Mouse (Mus musculus): Measurements from ENCODE around the gene Nanos1.

The Nanos1 gene

DNA sequence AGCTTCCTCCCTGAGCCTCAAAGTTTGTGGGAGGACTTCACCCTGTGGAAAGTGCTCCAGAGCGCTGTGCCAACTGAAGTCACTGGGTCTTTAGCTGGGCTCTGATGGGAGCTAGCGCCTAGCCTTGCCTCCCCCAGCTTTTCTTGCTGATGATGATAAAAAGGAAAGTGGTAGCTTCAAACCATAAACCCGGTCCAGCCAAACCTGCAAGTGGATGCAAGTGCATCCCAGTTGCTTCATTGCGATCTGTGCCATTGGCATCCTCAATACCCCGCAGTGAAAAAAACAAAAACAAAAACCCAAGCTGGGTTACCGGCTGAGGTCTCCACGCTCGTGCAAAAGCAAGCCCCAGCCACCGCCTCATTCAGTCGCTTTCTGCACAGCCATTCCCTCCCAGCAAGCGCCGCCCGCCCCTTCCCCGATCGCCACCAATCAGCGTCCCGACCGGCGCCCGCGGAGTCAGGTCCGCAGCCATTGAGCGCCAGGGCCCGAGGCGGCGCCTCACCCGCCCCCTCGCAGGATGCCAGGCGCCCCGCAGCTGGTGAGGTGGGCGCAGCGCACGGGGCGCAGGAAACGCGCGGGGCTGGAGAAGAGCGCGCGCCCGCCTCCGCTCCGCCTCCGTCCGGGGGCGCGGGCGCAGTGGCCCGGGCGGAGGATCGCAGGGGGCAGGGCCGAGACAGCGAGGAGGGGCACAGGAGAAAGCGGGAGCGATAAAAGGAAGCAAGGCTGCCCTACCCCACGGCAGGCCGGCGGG lies at the start of gene Nanos1:
Gene Nanos1, plus strand, starts transcription at position 550 of the 754 bp plus-strand sequence.
- DNase-seq (ENCODE audit: low spot score): peak; percentile 90

DNA sequence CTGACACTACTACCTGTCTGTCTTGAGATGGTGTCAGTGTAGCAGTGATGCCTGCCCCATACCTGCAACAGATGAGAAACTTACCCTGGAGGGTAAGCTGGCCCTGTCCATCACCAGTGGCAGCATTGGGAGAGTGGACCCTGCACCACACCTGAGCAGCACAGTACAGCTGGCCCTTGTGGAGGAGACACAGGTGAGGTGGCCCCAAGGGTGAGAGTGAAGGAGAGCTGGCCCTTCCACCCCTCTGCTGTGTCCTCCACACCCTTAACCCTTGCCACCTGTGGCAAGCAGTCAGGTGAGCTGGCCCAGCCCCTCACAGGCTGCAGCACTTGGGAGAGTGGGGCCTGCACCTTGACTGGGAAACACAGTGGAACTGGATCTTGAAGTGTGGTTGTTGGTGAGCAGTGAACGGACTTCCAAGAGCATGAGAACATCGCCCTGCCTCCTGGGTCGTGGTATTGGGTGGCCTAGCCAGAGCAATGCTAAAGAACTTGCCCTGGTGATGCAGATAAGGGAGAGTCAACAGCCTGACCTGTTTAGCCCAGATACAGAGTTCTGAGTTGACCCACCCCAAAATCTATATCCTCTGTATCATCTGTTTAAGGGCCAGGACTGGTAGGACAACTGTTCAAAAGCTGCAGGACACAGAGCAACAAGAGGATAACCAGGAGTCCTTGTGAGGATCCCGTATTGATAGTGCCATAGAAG lies 46.4 kb upstream of the Nanos1 start:
- no peak for DNase-seq (ENCODE audit: low spot score)

DNA sequence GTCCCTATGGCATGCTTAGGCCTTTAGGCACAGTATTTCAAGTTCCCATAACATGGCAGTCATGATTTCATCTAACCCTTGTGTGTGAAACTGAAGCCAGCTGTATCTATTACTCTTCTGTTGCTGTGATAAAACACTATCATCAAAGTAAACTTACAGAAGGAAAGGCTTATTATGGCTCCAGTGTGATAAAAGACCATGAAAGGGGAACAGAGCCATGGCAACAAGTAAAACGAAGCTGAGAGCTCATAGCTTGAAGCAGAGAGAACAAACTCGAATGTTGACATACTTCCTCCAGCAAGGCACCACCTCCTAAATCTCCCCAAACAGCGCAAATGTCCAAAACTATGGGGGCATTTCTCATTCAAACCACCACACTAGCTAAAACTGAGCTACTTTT lies 45.6 kb upstream of the Nanos1 start:
- no peak for DNase-seq (ENCODE audit: low spot score)

DNA sequence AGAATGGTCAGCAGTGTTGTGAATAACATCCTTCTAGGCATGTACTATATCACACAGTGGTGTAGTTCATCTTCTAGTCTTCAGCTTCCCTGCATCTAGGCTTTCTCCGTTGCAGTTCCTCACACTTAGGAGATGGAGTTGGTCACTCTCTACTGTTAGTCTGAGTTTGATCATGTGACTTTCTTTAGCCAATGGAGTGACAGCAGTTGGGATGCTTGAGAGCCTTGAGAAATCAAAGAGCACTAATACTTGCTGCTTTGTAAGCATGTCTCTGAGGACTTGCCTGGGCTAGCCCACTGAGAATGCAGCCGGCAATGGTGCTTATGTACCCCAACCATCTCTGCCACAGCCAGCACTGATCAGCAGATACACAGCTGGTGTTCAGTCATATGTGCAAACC lies 43.2 kb upstream of the Nanos1 start:
- DNase-seq (ENCODE audit: low spot score): no peak

DNA sequence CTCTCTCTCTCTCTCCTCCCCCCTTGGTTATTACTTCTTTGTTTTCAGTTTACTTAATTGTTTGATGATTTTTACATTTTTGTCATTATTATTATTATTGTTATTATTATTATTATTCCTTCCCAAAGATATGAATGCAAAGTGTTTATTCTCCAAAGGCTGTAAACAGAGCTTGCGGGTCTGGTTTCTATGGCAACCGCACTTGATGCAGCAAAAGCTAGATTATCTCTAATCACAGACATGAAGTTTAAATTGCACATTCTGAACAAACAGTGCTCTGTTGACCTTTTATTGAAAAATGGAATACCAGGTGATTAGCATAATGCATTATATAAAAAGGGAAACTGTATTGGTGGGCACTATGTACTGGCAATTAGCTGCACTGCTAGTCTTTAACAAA lies 39.4 kb upstream of the Nanos1 start:
- no peak for DNase-seq (ENCODE audit: low spot score)

DNA sequence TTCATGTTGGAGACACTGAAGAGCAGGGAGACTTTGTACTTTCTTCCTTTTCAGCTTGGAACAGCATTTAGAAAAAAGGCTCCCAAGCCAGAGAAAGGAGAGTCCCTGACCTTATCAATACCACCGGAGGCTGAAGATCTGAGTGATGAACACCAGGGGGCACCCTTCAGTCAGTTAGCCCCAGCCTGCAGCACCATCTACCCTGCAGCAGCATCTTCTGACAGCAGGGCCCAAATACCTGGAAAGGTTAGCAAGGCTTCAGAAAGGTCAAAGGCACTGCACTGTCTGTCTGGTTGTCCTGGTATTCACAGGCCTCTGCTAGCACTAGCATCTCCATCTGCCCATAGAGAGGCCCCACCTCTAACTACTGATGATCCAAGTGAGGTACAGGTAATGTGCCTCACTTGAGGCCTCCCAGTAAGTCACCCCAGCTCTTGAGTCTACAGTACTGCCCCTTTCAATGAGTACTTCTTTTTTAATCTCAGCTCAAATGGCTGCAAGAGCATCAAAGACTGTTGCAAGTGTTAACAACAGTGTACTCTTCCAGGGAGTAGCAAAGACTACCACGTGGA lies 25.4 kb upstream of the Nanos1 start:
- peak; percentile 32 for DNase-seq (ENCODE audit: low spot score)

DNA sequence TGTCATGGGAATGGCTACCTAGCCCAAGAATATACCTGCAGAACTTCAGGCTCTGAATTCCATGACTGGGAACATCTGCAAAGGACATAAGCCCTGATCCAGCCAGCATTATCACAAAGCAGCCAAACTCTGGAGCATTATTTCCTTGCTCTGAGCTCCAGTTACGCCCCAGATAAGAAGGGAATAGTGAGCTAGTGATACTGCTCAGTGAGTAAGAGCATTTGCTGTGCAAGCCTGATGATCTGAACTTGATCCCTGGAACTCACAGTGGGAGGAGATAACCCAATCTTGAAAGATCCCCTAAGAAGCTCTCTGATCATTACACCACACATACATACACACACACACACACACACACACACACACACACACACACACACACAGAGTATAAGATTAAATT lies 24.5 kb upstream of the Nanos1 start:
- no peak for DNase-seq (ENCODE audit: low spot score)

DNA sequence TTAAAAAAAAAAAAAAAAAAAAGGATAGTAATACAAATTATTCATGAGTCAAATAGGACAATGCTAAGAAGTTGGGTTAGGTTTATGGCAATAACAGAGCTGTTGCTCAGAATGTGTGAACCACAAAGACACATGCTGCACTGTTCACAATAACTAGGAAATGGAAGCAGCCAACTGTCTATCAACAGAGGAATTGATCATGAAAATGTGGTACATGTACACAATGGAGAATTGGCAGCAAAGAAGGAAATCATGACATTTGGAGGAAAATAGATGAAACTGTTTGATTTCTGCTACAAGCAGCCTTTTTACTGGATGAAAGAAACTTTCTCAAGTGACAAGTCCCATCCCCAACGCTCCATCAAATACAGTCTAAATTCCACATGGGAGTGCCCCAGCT lies 23.8 kb upstream of the Nanos1 start:
- no peak for DNase-seq (ENCODE audit: low spot score)

DNA sequence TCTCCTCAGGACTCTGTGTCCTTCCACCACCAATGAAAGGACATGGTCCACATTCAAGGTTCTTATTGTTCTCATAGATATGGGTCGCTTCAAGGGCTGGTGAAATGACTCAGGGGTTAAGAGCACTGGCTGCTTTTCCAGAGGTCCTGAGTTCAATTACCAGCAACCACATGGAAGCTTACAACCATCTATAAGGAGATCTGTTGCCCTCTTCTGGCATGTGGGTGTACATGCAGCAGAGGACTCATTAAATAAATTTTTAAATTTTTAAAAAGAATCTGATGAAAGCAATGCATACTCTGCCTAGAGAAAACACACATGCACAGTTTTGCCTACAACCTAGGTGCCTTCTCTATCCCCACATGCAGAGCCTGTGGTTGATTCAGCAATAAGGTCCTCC lies 15.2 kb upstream of the Nanos1 start:
- DNase-seq (ENCODE audit: low spot score): no peak

DNA sequence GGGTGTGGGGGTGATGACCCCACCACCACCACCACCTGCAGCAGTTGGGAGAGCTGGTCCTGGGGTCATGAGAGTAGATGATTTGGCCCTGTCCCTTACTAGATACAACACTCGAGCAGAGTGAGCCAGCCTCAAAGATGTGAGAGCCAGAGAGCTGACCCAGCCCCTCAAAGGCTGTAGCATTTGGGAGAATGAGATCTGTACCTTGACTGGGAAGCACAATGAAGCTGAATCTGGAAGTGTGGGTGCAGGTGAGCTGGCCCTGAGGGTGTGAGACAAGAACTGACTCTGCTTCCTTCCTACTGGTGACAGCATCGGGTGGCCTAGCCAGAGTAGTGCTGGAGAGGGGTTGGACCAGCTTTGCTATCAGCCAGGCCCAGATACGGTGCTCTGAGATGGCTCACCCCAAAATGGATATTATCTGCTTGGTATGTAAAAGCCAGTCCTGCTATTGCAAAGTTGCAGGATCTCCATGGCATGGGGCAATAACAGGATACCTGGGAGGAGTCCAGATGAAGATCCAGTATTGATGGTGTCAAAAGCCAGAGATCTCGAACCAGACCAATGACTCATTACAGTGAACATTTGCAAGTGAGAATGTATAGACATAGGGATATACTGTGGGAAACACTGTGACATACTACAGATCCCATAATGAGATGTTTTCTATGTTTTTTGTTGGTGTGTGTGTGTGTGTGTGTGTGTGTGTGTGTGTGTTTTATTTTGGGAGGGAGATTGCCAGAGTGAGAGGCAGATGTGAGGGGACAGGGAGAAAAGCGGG lies 11.8 kb upstream of the Nanos1 start:
- no peak for DNase-seq (ENCODE audit: low spot score)

DNA sequence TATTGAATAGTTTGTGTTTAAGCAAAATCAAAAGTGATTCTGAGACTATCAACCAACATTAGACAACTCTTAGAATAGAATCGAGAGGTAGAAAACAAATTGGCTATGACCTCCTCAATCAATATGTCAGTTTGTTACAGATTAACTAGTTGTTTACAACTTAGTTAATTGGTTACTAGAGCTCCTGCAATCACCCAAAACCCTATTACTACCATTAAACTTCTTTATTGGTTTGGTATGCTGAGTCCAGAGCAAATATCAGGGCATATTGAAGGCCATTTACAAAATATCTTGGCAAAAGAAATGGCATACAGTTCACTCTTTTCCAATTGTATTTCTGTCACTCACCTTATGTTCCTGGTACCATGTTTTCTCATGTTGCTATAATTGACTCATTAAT lies 8.0 kb upstream of the Nanos1 start:
- DNase-seq (ENCODE audit: low spot score): no peak

DNA sequence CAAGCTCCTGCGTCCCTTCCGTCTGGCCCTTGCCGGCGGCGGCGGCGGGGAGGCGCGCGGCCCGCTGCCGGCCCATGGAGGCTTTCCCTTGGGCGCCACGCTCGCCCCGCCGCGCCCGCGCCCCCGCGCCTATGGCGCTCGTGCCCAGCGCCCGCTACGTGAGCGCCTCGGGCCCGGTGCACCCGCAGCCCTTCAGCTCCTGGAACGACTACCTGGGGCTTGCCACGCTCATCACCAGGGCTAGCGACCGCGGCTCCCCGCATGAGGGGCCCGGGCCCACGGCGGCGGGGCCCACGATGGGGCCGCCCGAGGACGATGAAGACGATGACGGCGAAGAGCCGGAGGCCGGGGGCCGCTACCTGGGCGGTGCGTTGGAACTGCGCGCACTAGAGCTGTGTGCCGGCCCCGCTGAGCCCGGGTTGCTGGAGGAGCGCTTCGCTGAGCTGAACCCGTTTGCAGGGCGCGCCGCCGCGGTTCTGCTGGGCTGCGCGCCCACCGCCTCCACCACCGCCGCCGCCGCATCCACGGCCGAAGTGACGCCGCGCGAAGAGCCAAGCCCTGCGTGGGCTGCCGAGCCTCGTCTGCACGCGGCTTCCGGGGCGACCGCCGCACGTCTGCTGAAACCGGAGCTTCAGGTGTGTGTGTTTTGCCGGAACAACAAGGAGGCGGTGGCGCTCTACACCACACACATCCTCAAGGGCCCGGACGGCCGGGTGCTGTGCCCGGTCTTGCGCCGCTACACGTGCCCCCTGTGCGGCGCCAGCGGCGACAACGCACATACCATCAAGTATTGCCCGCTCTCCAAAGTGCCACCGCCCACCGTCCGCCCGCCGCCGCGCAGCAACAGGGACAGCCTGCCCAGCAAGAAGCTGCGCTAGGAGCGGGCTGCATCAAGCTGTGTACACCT lies 658 bp downstream of the Nanos1 start:
- peak; percentile 41 for DNase-seq (ENCODE audit: low spot score)

DNA sequence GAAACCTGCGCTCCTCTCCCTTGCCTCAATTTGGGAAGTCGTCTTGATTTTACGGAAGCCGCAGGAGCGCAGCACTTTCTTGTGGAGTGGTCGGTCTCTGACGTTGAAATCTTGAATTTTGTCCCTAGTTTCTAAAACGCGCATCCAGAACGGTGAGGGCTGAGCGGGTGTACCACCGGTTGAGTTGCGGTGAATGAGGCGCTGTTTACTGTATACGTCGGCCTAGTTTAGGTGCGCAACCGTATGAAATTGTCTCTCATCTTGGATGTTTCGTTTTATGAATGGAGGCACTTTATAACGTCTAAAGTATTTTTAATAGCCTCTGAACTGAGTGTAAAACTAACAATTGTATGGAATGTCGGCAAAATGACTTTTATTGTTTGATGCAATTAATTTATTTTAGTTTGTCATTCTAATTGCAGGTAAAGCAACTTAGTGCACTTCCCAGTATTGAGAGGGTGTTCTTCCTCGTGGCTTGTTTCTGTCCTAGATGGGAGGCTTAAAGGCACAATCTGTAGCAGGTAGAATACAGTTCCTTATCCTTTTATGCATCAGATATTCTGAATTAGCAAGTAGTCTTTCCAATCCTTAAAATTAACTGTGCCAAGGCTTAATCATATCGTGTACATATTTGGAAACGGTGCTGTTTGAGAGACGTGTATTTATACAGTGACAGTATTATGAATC lies 1.5 kb downstream of the Nanos1 start:
- DNase-seq (ENCODE audit: low spot score): no peak

DNA sequence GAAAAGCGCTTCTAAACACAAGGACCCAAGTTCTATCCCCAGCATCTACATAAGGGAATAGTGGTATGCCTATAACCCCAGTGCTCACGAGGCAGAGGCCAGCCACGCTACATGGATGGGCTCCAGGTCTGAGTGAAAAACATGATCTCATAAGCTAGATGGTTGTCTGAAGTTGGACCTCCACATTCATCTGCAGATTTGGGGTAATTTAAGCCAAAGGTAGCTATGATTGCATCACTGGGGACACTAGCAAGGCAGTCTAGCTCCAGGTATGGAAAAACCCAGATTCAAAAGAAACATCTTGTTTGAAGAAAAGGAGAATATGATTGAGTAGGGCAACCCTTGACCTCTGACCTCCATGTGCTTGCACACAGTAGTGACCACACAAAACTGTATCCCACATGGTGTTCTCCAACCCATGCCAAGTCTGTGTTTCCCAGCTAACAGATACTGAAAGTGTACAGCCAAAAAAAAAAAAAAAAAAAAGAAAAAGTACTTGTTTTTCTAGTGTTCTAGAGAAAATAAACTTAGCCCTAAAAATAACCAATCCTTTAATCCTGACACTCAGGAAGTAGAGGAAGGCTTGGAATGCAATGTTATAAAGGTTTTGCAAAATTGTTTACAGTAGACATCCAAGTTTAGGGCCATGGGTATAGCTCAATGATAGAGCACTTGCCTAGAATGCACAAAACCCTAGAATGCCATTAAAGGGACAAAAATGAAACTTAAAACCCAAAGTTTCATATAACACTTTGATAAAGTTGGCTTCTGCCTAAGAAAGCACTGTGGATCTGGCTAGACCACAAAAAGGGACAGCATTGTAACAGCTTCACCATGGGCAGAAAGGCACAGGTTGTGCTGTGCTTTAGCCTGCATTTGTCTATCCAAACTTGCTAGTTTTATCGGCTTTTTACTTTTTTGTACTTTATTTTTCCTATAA lies 3.4 kb downstream of the Nanos1 start:
- peak; percentile 8 for DNase-seq (ENCODE audit: low spot score)

DNA sequence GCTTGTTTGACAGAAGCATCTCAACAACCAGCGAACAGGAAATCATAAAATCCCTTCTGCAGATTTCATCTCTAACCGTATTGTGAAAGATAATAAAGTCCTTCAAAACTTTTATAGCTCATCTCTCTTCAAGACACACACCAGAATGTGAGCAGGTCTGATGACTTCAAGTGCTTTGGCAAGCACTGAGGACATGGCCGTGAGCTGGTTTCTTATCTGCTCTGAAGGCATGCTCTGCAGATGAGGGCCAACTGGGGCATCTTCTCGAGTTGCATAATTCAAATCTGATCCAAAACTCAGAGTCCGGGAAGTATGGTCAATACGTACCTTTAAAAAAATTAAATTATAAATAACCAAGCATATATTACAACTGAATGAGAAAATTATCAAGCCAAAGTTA lies 17.6 kb downstream of the Nanos1 start:
- DNase-seq (ENCODE audit: low spot score): no peak

DNA sequence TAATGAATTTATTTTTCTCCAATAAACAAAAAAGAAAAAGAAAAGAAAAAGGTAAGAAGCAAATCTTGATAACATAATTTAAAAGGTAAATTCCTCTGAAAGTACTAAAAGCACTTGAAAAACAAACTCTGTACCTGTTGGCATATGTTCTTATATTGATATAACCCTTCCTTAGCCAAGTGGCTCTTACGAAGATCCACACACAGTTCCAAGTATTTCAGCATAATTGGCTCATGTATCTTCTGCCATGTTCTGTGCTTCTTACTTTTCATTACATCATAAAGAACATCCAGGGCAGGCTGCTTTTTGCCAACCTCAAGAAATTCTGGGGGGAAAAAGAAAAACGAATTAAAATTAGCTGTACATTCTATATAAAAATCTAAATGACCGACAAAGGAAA lies 26.2 kb downstream of the Nanos1 start:
- DNase-seq (ENCODE audit: low spot score): no peak

DNA sequence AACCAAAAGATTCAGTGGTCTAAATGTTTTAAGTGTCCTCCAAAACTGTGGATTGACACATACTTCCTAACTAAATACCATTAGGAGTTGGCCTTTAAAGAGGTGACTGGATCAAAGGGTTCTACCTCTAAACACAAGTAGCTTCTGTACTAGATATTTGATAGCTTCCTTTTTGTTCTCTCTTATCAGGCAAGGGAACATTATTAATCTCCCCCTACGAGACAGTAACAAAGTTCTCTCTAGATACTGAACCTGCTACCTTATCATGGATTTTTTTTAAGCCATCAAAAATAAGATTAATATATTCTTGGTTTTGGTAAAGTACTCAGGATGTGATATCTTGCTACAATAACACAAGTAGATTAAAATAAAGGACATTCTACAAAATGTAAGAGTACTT lies 28.9 kb downstream of the Nanos1 start:
- no peak for DNase-seq (ENCODE audit: low spot score)

DNA sequence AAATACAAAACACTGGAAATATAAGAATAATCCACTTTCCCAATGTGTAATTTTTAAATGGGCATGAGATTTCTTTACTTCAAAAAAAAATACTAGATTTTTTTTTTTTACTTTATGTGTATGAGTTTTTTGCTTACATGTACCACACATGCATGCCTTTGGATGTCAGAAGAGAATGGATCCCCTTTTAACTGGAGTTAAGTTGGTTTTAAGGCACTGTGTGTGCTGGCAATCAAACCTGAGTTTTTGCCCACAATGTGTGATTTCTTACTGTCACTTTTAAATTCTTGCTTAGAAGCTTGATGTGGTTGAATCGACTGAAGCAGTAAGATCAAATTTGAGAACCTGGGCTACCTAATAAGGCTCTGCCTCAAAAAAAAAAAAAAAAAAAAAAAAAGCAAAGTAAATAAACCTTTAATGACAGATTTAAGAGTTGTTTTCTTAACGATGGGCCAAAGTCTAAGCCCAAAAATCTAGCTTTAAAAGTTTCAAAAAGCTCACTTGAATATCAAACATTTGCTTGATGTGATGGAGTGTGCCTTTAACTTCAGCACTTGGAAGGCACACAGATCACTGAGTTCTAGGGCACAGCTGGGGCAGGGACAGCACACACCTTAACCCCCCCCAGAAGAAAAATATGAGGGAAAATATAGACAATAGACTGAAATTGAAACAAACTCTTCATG lies 31.8 kb downstream of the Nanos1 start:
- DNase-seq (ENCODE audit: low spot score): no peak
